Mouse (Mus musculus): ENCODE results near the gene St6galnac5. TPM values are rescaled to one million over a fixed set of nuclear protein-coding genes. Genes with fewer than 3 reads are reported as not detected.

Gene St6galnac5
- total RNA-seq, 4 experiments from 2014 or later: 31.1 to 39.6 (median 33.4) TPM

DNA sequence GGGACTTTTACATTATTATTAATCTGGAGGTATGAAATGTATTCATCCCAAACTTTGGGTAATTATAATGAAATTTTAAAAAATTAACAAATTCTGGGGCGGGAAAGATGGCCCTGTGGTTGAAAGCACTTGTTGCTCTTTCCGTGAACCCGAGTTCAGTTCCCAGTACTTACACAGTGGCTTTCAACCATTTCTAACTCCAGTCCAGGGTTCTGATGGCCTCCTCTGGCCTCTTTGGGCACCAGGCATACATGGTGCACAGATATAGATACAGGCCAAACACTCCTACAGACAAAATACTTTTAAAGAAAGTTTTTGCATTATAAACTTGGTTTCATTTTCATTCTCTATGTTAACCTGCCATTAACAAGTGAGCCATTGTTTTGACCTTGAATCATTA lies 68.4 kb downstream of the St6galnac5 start:
- no peak for DNase-seq (ENCODE audit: low spot score in 2 of 2)

DNA sequence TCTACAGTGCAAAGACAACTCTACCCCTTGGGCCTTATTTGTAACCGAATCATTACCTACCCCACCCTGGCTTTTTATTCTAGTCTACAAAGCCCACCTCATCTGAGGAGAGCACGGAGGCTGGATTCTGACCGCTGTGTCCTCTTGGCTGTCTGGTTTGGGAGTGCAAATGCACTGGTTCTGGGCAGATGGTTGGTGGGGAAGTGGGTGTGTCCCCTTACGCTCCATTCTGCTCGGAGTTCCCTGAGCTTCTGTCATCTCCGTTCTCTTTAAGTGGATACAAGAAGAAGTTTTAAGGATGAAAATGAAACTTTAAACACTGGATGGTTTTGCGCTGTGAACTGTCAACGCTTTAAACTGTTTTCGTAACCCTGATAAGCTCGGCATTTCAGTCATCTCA lies 68.9 kb downstream of the St6galnac5 start:
- DNase-seq (ENCODE audit: low spot score in 2 of 2): no peak

DNA sequence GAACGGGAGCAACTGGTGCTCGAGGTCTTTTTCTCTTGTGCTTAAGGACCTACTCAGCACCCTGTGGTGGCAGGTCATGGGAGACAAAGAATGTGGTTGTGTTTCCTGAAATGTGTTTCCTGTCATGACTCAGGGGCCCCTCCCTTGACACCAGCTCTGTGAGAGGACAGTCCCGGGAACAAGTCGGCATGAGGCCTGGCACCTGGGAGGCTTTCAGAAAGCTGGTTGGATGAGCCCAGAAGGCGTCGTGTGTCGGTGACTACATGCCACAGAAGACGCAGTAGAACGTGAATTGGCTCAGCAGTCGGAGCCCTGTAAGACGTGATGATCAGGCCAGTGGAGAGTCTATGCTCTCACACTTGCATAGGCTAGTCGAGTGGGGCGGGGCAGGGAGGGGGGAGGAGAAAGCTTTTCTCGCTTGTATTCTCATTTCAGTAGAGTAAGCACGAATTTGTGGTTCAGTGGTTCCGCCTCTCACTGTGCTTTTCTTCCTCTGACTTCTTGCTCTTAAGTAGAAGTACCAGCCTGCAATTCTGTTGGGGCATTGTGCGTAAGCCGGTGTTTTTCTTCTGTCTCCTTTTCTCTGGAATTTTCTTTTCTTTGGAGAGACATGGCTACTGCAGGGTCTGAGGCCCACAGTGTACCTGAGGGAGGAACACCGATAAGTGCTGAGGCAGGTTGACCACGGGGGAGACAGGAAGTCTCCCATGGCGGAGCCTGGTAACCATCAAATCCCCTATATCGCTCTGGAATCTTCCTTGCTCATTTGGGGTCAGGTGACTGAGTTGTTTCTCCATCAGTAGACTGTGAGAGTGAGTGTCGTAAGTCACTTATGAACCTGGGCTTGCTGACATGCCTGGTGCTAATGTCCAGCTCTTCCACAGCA lies 69.6 kb downstream of the St6galnac5 start:
- no peak for DNase-seq (ENCODE audit: low spot score in 2 of 2)

GRCm38 (mm10) chr3:152911578-152911977 lies 70.5 kb downstream of the St6galnac5 start:
- DNase-seq (ENCODE audit: low spot score in 2 of 2): no peak

DNA sequence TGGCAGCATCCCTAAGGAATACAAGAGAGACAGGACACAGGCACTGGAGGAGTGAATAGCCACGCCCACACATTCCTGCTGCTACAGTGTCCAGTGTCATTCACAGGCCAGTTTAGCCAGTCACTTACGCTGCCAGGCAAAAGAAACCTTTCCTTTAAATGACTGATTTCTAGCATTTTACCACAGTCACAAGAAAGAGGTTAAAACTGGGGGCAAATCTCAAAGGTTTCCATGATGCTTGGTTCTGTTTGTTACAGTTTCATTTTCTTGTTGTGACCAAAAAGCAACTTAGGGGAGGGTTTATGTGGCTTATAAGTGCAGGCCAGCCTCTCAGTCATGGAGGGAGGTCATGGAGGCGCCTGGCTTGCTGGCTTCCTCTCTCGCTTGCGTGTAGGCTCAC lies 74.4 kb downstream of the St6galnac5 start:
- no peak for DNase-seq (ENCODE audit: low spot score in 2 of 2)

GRCm38 (mm10) chr3:152907087-152907486 lies 75.0 kb downstream of the St6galnac5 start:
- DNase-seq (ENCODE audit: low spot score in 2 of 2): no peak

- no peak for DNase-seq (ENCODE audit: low spot score in 2 of 2)
These were observed 76.2 kb downstream of the St6galnac5 start for GRCm38 (mm10) chr3:152905800-152906199.

GRCm38 (mm10) chr3:152905026-152905425 lies 77.0 kb downstream of the St6galnac5 start:
- DNase-seq (ENCODE audit: low spot score in 2 of 2): no peak

DNA sequence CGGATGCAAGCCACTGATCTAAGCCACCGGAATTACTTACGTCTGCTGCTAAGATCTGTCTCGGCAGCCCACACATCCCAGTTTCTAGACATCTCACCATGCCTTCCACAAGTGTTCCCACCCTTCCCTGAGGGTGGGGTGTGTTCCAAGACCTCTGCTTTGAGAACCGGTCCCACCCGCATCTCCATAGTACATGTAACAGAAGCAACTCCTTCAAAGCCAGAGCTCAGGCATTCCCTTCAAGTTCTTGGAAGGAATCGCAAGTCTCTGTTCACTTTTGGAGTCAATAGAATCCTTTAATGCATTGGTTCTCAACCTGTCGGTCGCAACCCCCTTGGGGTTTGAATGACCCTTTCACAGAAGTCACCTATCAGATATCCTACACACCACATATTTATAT lies 83.1 kb downstream of the St6galnac5 start:
- no peak for DNase-seq (ENCODE audit: low spot score in 2 of 2)

- no peak for DNase-seq (ENCODE audit: low spot score in 2 of 2)
These were observed 84.8 kb downstream of the St6galnac5 start for GRCm38 (mm10) chr3:152897196-152897595.

DNA sequence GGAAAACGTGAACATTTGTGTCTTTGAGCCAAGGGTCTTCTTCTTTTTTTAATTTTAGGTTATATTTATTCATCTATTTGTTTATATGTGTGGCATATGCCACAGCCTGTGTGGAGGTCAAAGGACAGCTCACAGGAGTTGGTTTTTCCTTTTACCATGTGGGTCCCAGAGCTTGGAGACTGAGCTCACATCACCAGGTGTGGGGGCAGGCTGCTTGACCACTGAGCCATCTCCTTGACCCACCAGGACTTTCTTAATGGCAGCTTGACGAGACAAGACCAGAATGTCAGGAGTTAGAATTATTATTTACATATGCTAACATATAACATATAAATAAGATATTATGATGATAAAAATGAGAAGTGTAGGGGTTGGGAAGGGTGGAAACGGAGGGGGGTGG lies 85.9 kb downstream of the St6galnac5 start:
- DNase-seq (ENCODE audit: low spot score in 2 of 2): no peak

DNA sequence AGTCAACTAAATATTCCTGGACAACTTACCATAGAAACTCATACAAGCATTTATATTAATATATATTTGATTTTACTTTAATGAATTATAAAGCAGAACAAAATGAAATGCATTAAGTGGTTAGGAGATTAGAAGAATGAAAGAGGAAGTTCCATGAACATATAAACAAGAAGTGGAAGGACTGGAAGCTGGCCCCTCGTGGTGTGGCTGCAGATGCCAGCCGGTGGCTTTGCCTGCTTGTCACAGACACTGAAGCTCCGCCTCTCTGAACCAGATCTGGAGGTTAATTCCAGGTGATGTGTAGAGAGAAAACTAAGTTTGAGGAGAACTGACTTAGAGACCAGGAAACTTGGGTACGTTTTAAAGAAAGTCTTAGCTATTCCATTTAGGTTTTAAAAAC lies 87.1 kb downstream of the St6galnac5 start:
- no peak for DNase-seq (ENCODE audit: low spot score in 2 of 2)

GRCm38 (mm10) chr3:152888116-152888515 lies 93.9 kb downstream of the St6galnac5 start:
- DNase-seq (ENCODE audit: low spot score in 2 of 2): no peak

DNA sequence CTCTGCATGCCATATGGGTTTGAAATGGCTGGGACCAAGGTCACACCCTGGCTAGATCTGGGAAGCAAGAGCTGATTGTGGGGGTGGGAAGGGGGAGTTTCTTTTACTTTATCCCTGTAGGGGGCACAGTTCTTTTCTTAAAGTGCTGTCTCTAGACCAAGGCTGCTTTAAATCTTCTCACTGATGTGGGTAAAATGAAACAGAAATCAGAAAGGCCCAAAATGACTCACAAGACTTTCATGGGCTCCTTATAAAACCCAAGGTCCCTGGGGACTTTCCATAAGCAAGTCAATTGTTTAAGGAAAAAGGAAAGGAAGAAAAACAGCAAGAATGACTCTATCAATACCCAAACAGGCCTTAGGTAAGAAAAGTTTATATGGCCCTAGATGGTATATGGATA lies 95.3 kb downstream of the St6galnac5 start:
- DNase-seq (ENCODE audit: low spot score in 2 of 2): no peak

DNA sequence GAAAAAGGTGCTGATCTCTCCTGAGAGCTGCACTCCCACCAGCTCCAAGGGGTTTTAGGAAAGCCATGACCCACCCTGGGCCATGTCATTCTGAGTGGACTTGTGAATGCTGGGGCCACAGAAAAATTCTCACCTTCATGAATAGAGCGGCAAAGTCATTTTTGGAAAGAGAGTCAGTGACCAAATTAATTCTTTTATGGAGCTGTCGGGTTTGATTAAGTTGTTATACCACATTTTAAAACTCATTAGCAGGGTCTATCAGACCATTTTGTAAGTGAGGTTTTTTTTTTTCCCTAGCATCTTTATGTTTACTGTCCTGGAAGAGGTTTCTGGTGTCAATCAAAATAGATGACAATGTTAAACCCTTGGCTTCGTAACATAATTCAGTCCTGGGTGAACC lies 98.5 kb downstream of the St6galnac5 start:
- no peak for DNase-seq (ENCODE audit: low spot score in 2 of 2)

- no peak for DNase-seq (ENCODE audit: low spot score in 2 of 2)
These were observed 100.3 kb downstream of the St6galnac5 start for GRCm38 (mm10) chr3:152881706-152882105.

GRCm38 (mm10) chr3:152880121-152880835 lies 101.8 kb downstream of the St6galnac5 start:
- DNase-seq (ENCODE audit: low spot score in 2 of 2): peak in 1 of 2 experiments; percentile 53

- no peak for DNase-seq (ENCODE audit: low spot score in 2 of 2)
These were observed 106.2 kb downstream of the St6galnac5 start for GRCm38 (mm10) chr3:152875723-152876290.

GRCm38 (mm10) chr3:152874431-152875355 lies 107.4 kb downstream of the St6galnac5 start:
- DNase-seq (ENCODE audit: low spot score in 2 of 2): peak in 1 of 2 experiments; percentile 36

DNA sequence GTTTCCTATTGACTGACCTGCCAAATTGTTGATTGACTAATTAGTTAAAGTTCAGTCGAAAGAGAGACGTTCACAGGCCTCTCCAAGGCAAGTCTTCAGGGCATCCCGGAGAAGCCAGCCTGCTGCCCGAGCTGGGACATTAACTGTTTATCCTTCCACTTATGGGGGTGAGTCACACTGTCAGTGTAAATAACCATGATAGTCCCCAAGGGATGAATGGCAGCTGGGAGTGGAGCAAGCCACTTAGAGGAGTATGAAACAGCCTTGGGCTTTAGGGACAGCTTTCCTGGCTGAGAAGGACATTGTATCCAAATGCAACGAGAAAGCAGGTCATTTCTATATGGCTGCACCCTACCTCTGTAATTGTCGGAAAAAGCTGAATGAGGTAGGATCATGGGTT lies 109.5 kb downstream of the St6galnac5 start:
- no peak for DNase-seq (ENCODE audit: low spot score in 2 of 2)

- DNase-seq (ENCODE audit: low spot score in 2 of 2): no peak
These were observed 110.0 kb downstream of the St6galnac5 start for GRCm38 (mm10) chr3:152872054-152872453.
